ENCODE assay signal across 8 mouse cellular contexts in genomic region chr2:59611831-59612732, GRCm38 (mm10). TPM values are rescaled to one million over a fixed set of nuclear protein-coding genes. Genes with fewer than 3 reads are reported as not detected.
DNase-seq lines count a peak whose midpoint lies in the region; ATAC-seq lines count a peak whose summit lies in the region.

Tanc1 (plus strand) TSS chr2:59612042.

- H3K9me3 ChIP-seq in hindbrain, embryonic 14.5 days (ENCODE audit: control insufficient read depth, low read length) = no peaks in the 10 kb centered on the region

- peak within 1 kb of the TSS; percentile 66 for H3K27ac ChIP-seq in hindbrain, embryonic 14.5 days

- H3K4me3 ChIP-seq in hindbrain, embryonic 14.5 days (replicated peaks; ENCODE audit: low read length) = peak within 1 kb of the TSS; percentile 61

- H3K9ac ChIP-seq in hindbrain, embryonic 14.5 days = peak within 1 kb of the TSS; percentile 60

- H3K4me1 ChIP-seq in hindbrain, embryonic 14.5 days (replicated peaks; ENCODE audit: control insufficient read depth, insufficient read depth, low read length) = peaks cover 16% of the 10 kb centered on the region

- no peaks in the 10 kb centered on the region for H3K36me3 ChIP-seq in hindbrain, embryonic 14.5 days (replicated peaks; ENCODE audit: control insufficient read depth, insufficient read depth)

- H3K4me2 ChIP-seq in hindbrain, embryonic 14.5 days (replicated peaks) = peak within 1 kb of the TSS; percentile 93

- under 1% methylated on average over 98 of the region's 99 CpGs for WGBS in hindbrain, embryonic 14.5 days

- peak; percentile 91 for ATAC-seq in hindbrain, embryonic 14.5 days (ENCODE audit: low FRiP score)

- peaks cover 27% of the 10 kb centered on the region for H3K27me3 ChIP-seq in hindbrain, embryonic 14.5 days (ENCODE audit: control insufficient read depth, insufficient read depth, low read length)

- DNase-seq in T-cell, adult 2 months (ENCODE audit: low spot score) = peak; percentile 76
- peak; percentile 82 to 89 for DNase-seq in cerebellum, postnatal 14 days
- peak; percentile 79 for DNase-seq in gastrocnemius, adult 18-20 months (ENCODE audit: low spot score)
- DNase-seq in hindbrain, embryonic 14.5 days (ENCODE audit: low spot score) = peak; percentile 69
- peak; percentile 67 for DNase-seq in left cerebral cortex, adult 11 months (ENCODE audit: low spot score)
- DNase-seq in lung, postnatal 36 days = peak; percentile 94
- peak; percentile 59 for DNase-seq in retina, postnatal 7 days (ENCODE audit: low read depth, low spot score)
- peak; percentile 84 to 87 for DNase-seq in urinary bladder, adult 18-20 months (ENCODE audit: low spot score in 2 of 2)

RNA-seq across cellular contexts. Expression of gene Tanc1, which starts in this region (rescaled TPM):
- total RNA-seq in gastrocnemius, adult 18-20 months (2021) = 1 to 10 TPM; 4.8 to 6.6 TPM
- polyA plus RNA-seq in hindbrain, embryonic 14.5 days (2014; fragmentation: Nextera tagmentation; extraction: Ambion mirVana) = 6.5 and 7.9 TPM in 2 replicates

Comparison
In these comparisons a context has a peak if more than half of its experiments do, and no peak if none do; other contexts are left out.
1. Peak in every context shown above with its lines: DNase-seq, ATAC-seq, H3K4me3 ChIP-seq and H3K27ac ChIP-seq.